Mouse (Mus musculus): ENCODE measurements around the gene 0610010F05Rik. TPM values are rescaled to one million over a fixed set of nuclear protein-coding genes. Genes with fewer than 3 reads are reported as not detected.

0610010F05Rik gene
- 14.1 and 15.0 TPM in 2 replicates for polyA plus RNA-seq (2015; fragmentation: Nextera tagmentation; extraction: Ambion mirVana)

GRCm38 (mm10) chr11:23632945-23633878 is at the start of gene 0610010F05Rik:
Gene 0610010F05Rik, minus strand, starts transcription at chr11:23633639.

GRCm38 (mm10) chr11:23665798-23666501 is 32.5 kb upstream of the 0610010F05Rik start, which contains the start of gene Pex13:
Gene Pex13, minus strand, starts transcription at chr11:23665959.

GRCm38 (mm10) chr11:23665311-23665786 is 31.9 kb upstream of the 0610010F05Rik start, which contains the start of gene Pus10:
Gene Pus10, plus strand, starts transcription at chr11:23665674.

GRCm38 (mm10) chr11:23520473-23521205 is 112.8 kb downstream of the 0610010F05Rik start, which contains the start of gene 1700093K21Rik:
Gene 1700093K21Rik, minus strand, starts transcription at chr11:23521155.

Other genes starting within 250 kb of the 0610010F05Rik start
- gene Ahsa2, start 135.6 kb downstream of the 0610010F05Rik start, polyA plus RNA-seq (2015; fragmentation: Nextera tagmentation; extraction: Ambion mirVana) = 29.9 and 34.7 TPM in 2 replicates
- gene 1700093K21Rik, start 112.5 kb downstream of the 0610010F05Rik start, polyA plus RNA-seq (2015; fragmentation: Nextera tagmentation; extraction: Ambion mirVana) = not detected in 2 replicates
- gene Pus10, start 32.0 kb upstream of the 0610010F05Rik start, polyA plus RNA-seq (2015; fragmentation: Nextera tagmentation; extraction: Ambion mirVana) = 11.2 and 11.3 TPM in 2 replicates
- 27.3 and 36.0 TPM in 2 replicates for gene Pex13, start 32.3 kb upstream of the 0610010F05Rik start, polyA plus RNA-seq (2015; fragmentation: Nextera tagmentation; extraction: Ambion mirVana)
- gene Rel, start 137.3 kb upstream of the 0610010F05Rik start, polyA plus RNA-seq (2015; fragmentation: Nextera tagmentation; extraction: Ambion mirVana) = 1.3 and 1.9 TPM in 2 replicates